Mouse (Mus musculus) erythroblast, embryonic 14.5 days (primary cell): Measurements from ENCODE around the gene Ksr1. TPM values are rescaled to one million over a fixed set of nuclear protein-coding genes. Genes with fewer than 3 reads are reported as not detected.
A peak's percentile ranks its signal among the peaks of the same experiment; 100 is the strongest.

Experiments
- H3K27me3 ChIP-seq: 2 replicates; pipeline ENCODE4 v1.6.1; 2012; ENCODE audit warnings: inconsistent platforms; ENCODE audit not compliant: control insufficient read depth
- H3K36me3 ChIP-seq: 2 replicates; pipeline ENCODE4 v1.6.1; 2012; ENCODE audit warnings: mild to moderate bottlenecking, inconsistent platforms; ENCODE audit not compliant: control insufficient read depth
- H3K4me1 ChIP-seq: 2 replicates; pipeline ENCODE4 v1.6.1; 2012; ENCODE audit warnings: inconsistent platforms; ENCODE audit not compliant: control insufficient read depth
- H3K4me3 ChIP-seq: replicated peaks from 2 replicates; pipeline ENCODE3; 2012; ENCODE audit warnings: moderate library complexity, mild to moderate bottlenecking, inconsistent platforms
- H3K9me3 ChIP-seq: 2 replicates; pipeline ENCODE4 v1.6.1; 2012; ENCODE audit warnings: low read length, inconsistent platforms, mixed read lengths; ENCODE audit not compliant: control insufficient read depth
- GATA1 ChIP-seq: IDR thresholded peaks from 2 replicates; pipeline ENCODE4 v1.6.1; 2012; ENCODE audit warnings: low read length, inconsistent platforms, mixed read lengths
- TAL1 ChIP-seq: IDR thresholded peaks from 3 replicates; pipeline ENCODE4 v1.6.1; 2012; ENCODE audit warnings: low read length, inconsistent platforms, mixed read lengths
- polyA plus RNA-seq: library from polyadenylated mRNA; stranded (reverse); fragments of >175 nt; gene quantifications from 2 replicates; pipeline ENCODE4 v1.2.3, GENCODE M21; 2012

Gene Ksr1
- polyA plus RNA-seq, 1 experiment, result 4.4 TPM

- TF ChIP-seq GATA1, result no peak
- TF ChIP-seq TAL1, result no peak
Measured at GRCm38 (mm10) chr11:79053437-79053836, 92.8 kb downstream of the Ksr1 start.

GRCm38 (mm10) chr11:79052769-79053168, 93.4 kb downstream of the Ksr1 start:
- no peak for TF ChIP-seq TAL1
- no peak for TF ChIP-seq GATA1
- H3K4me1 ChIP-seq, result peaks cover 73% of the 10 kb centered on the region
- H3K36me3 ChIP-seq, result peaks cover 14% of the 10 kb centered on the region
- no peaks in the 10 kb centered on the region; the same call in 1 of the 2 replicates for H3K27me3 ChIP-seq
- peaks cover 6% of the 10 kb centered on the region for H3K9me3 ChIP-seq
- no peak overlapping the region for H3K4me3 ChIP-seq

More at GRCm38 (mm10) chr11:79053437-79053836, 92.8 kb downstream of the Ksr1 start:
- Histone ChIP-seq H3K4me1 (peaks cover 80% of the 10 kb centered on the region), H3K4me3 (no peak overlapping the region), H3K36me3 (peaks cover 16% of the 10 kb centered on the region), H3K9me3 (peaks cover 6% of the 10 kb centered on the region), H3K27me3 (no peaks in the 10 kb centered on the region; the same call in 1 of the 2 replicates)

- Histone ChIP-seq H3K27me3 (no peaks in the 10 kb centered on the region; the same call in 1 of the 2 replicates), H3K9me3 (peaks cover 6% of the 10 kb centered on the region), H3K4me3 (peak overlapping the region; percentile 43), H3K4me1 (peaks cover 63% of the 10 kb centered on the region), H3K36me3 (peaks cover 13% of the 10 kb centered on the region)
- no peak for TF ChIP-seq TAL1
- TF ChIP-seq GATA1, result no peak
Measured at GRCm38 (mm10) chr11:79051522-79051921, 94.7 kb downstream of the Ksr1 start.

GRCm38 (mm10) chr11:79050781-79051507, 95.3 kb downstream of the Ksr1 start:
- peaks cover 13% of the 10 kb centered on the region for H3K36me3 ChIP-seq
- H3K9me3 ChIP-seq, result peaks cover 6% of the 10 kb centered on the region
- peaks cover 57% of the 10 kb centered on the region for H3K4me1 ChIP-seq
- H3K4me3 ChIP-seq, result peak overlapping the region; percentile 43
- no peaks in the 10 kb centered on the region; the same call in 1 of the 2 replicates for H3K27me3 ChIP-seq
- no peak for TF ChIP-seq GATA1

GRCm38 (mm10) chr11:79048906-79049305, 97.3 kb downstream of the Ksr1 start:
- Histone ChIP-seq H3K4me1 (peaks cover 38% of the 10 kb centered on the region), H3K9me3 (peaks cover 6% of the 10 kb centered on the region), H3K4me3 (no peak overlapping the region), H3K36me3 (peaks cover 28% of the 10 kb centered on the region), H3K27me3 (no peaks in the 10 kb centered on the region; the same call in 1 of the 2 replicates)
- TF ChIP-seq GATA1, result no peak
- TF ChIP-seq TAL1, result no peak

GRCm38 (mm10) chr11:79047180-79047727, 99.0 kb downstream of the Ksr1 start:
- Histone ChIP-seq H3K4me3 (no peak overlapping the region), H3K27me3 (no peaks in the 10 kb centered on the region; the same call in 1 of the 2 replicates), H3K9me3 (peaks cover 6% of the 10 kb centered on the region), H3K36me3 (peaks cover 41% of the 10 kb centered on the region), H3K4me1 (peaks cover 23% of the 10 kb centered on the region)
- TF ChIP-seq GATA1 (no peak), TAL1 (no peak)

GRCm38 (mm10) chr11:79046561-79047155, 99.5 kb downstream of the Ksr1 start:
- H3K36me3 ChIP-seq, result peaks cover 47% of the 10 kb centered on the region
- peaks cover 6% of the 10 kb centered on the region for H3K9me3 ChIP-seq
- TF ChIP-seq GATA1 (no peak), TAL1 (no peak)
- no peak overlapping the region for H3K4me3 ChIP-seq
- no peaks in the 10 kb centered on the region; the same call in 1 of the 2 replicates for H3K27me3 ChIP-seq
- peaks cover 17% of the 10 kb centered on the region for H3K4me1 ChIP-seq

GRCm38 (mm10) chr11:79045231-79045630, 101.0 kb downstream of the Ksr1 start:
- TF ChIP-seq GATA1 (no peak), TAL1 (no peak)
- H3K27me3 ChIP-seq, result no peaks in the 10 kb centered on the region; the same call in 1 of the 2 replicates
- no peak overlapping the region for H3K4me3 ChIP-seq
- peaks cover 3% of the 10 kb centered on the region for H3K4me1 ChIP-seq
- peaks cover 55% of the 10 kb centered on the region for H3K36me3 ChIP-seq
- H3K9me3 ChIP-seq, result peaks cover 6% of the 10 kb centered on the region

GRCm38 (mm10) chr11:79044798-79045197, 101.4 kb downstream of the Ksr1 start:
- TF ChIP-seq GATA1 (no peak), TAL1 (no peak)
- H3K36me3 ChIP-seq, result peaks cover 55% of the 10 kb centered on the region
- H3K27me3 ChIP-seq, result no peaks in the 10 kb centered on the region; the same call in 1 of the 2 replicates
- H3K4me3 ChIP-seq, result no peak overlapping the region
- peaks cover 1% of the 10 kb centered on the region; the same call in 1 of the 2 replicates for H3K4me1 ChIP-seq
- H3K9me3 ChIP-seq, result peaks cover 6% of the 10 kb centered on the region
